Mouse (Mus musculus): ENCODE measurements around the gene Gm7073.

DNA sequence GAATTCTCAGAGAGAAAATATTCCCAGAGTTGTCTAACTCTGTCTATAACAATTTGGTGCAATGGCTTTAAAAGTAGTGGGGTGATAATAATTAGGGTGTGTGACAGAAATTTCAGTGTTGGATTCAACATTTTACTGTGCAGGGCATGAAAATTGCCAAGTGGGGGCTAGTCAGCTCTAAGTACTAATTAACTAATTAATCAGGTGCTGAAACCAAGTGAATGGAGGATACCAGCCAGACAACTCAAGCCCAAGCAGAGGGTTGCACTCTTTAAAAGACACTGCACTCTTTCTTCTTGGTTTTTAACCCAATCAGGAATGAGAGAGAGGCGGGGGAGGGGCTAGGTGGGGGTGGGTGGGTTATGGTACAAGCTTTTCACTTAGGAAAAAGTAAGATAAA, 6.4 kb upstream of the Gm7073 start:
- TF ChIP-seq POLR2A (IDR thresholded peaks at IDR 0.05; ENCODE audit: borderline replicate concordance, extremely low read depth, insufficient read depth, insufficient read length, poor library complexity, severe bottlenecking) (no peak), CTCF (IDR thresholded peaks at IDR 0.05; ENCODE audit: borderline replicate concordance, extremely low read depth, insufficient read depth, insufficient read length) (no peak)

Measured in brain, embryonic 14.5 days (tissue).